8 mouse cellular contexts compared by ENCODE assay signal in genomic region chrX:52611987-52612670, GRCm38 (mm10). TPM values are rescaled to one million over a fixed set of nuclear protein-coding genes. Genes with fewer than 3 reads are reported as not detected.
DNase-seq lines count a peak whose midpoint lies in the region; ATAC-seq and TF ChIP-seq lines count a peak whose summit lies in the region.

No protein-coding gene starts in this region.

- no peak overlapping the region for H3K27ac ChIP-seq in ES-Bruce4 (ENCODE audit: insufficient read depth, low read length)
- H3K27ac ChIP-seq in forebrain, embryonic 15.5 days (replicated peaks), result no peak overlapping the region
- no peak overlapping the region for H3K27ac ChIP-seq in midbrain, embryonic 16.5 days (ENCODE audit: low read length)

- no peak for TF ChIP-seq EP300 in ES-Bruce4 (IDR thresholded peaks at IDR 0.05; ENCODE audit: insufficient read depth, low read depth, low read length)

- no peaks in the 10 kb centered on the region for H3K27me3 ChIP-seq in ES-Bruce4 (ENCODE audit: control insufficient read depth, insufficient read depth, low read length, poor library complexity, severe bottlenecking)
- H3K27me3 ChIP-seq in forebrain, embryonic 15.5 days, result peaks cover 4% of the 10 kb centered on the region; the same call in 1 of the 2 replicates
- H3K27me3 ChIP-seq in midbrain, embryonic 16.5 days (ENCODE audit: control insufficient read depth, insufficient read depth, low read depth, low read length), result no peaks in the 10 kb centered on the region

- peak overlapping the region; percentile 64 for H3K4me3 ChIP-seq in ES-Bruce4 (ENCODE audit: low read depth, low read length)
- peak overlapping the region; percentile 50 for H3K4me3 ChIP-seq in forebrain, embryonic 15.5 days
- peak overlapping the region; percentile 51 for H3K4me3 ChIP-seq in midbrain, embryonic 16.5 days (ENCODE audit: low read depth, low read length)

- TF ChIP-seq POLR2A in ES-Bruce4 (IDR thresholded peaks at IDR 0.05; ENCODE audit: insufficient read depth, low read length), result no peak

- TF ChIP-seq CTCF in ES-Bruce4 (IDR thresholded peaks at IDR 0.05; ENCODE audit: low read depth, low read length), result no peak

- no peaks in the 10 kb centered on the region for H3K4me1 ChIP-seq in ES-Bruce4 (ENCODE audit: control insufficient read depth, insufficient read depth, low read length)
- H3K4me1 ChIP-seq in forebrain, embryonic 15.5 days, result peaks cover 22% of the 10 kb centered on the region
- 0 out of 2 replicates have a peak, but pooled peaks cover 2% of the 10 kb centered on the region for H3K4me1 ChIP-seq in midbrain, embryonic 16.5 days (ENCODE audit: control insufficient read depth, insufficient read depth, low read length)

- peak overlapping the region; percentile 85 for H3K4me2 ChIP-seq in forebrain, embryonic 15.5 days (replicated peaks)
- peak overlapping the region; percentile 78 for H3K4me2 ChIP-seq in midbrain, embryonic 16.5 days (ENCODE audit: low read length)

- H3K9ac ChIP-seq in ES-Bruce4 (ENCODE audit: low read depth, poor library complexity, severe bottlenecking), result no peak overlapping the region
- 0 out of 2 replicates have a peak overlapping the region, but pooled peaks have one; percentile 15 for H3K9ac ChIP-seq in forebrain, embryonic 15.5 days (replicated peaks)
- H3K9ac ChIP-seq in midbrain, embryonic 16.5 days (ENCODE audit: low read depth, low read length), result no peak overlapping the region

- no peak for ATAC-seq in forebrain, embryonic 15.5 days (replicated peaks)
- ATAC-seq in midbrain, embryonic 16.5 days, result no peak
- no peak for ATAC-seq in megakaryocyte-erythroid progenitor cell, adult 5-6 weeks (replicated peaks; ENCODE audit: low FRiP score, low TSS enrichment, poor library complexity, severe bottlenecking)
- ATAC-seq in erythroid progenitor cell, adult 5-6 weeks (replicated peaks; ENCODE audit: low FRiP score, poor library complexity, severe bottlenecking), result no peak

- H3K36me3 ChIP-seq in ES-Bruce4 (ENCODE audit: control insufficient read depth, insufficient read depth, low read length, poor library complexity, severe bottlenecking), result no peaks in the 10 kb centered on the region
- H3K36me3 ChIP-seq in forebrain, embryonic 15.5 days, result no peaks in the 10 kb centered on the region
- H3K36me3 ChIP-seq in midbrain, embryonic 16.5 days (ENCODE audit: control insufficient read depth, insufficient read depth, low read length), result no peaks in the 10 kb centered on the region

- peak; percentile 3 to 4 for DNase-seq in cerebellum, postnatal 25 days
- no peak for DNase-seq in cerebellum, adult 9-11 months
- DNase-seq in kidney, postnatal 10 days, result peak; percentile 37

- H3K9me3 ChIP-seq in ES-Bruce4 (replicated peaks; ENCODE audit: control insufficient read depth, insufficient read depth, low read length, poor library complexity, severe bottlenecking), result no peaks in the 10 kb centered on the region
- no peaks in the 10 kb centered on the region for H3K9me3 ChIP-seq in forebrain, embryonic 15.5 days
- no peaks in the 10 kb centered on the region for H3K9me3 ChIP-seq in midbrain, embryonic 16.5 days (replicated peaks; ENCODE audit: control insufficient read depth, low read length, poor library complexity, severe bottlenecking)

- WGBS in forebrain, embryonic 15.5 days, result 20% methylated on average over 28 of the region's 28 CpGs
- 16% methylated on average over 28 of the region's 28 CpGs for WGBS in midbrain, embryonic 16.5 days

RNA-seq across cellular contexts. Expression of gene Gpc3, which starts 1.6 kb away (rescaled TPM):
- polyA plus RNA-seq in ES-Bruce4 (2011; ENCODE audit: insufficient read depth, insufficient read length, low read depth, missing spikeins), result 79.4 and 83.5 TPM in 2 replicates
- polyA plus RNA-seq in forebrain, embryonic 15.5 days (2015; fragmentation: Nextera tagmentation; extraction: Ambion mirVana), result 32.7 and 33.6 TPM in 2 replicates
- polyA plus RNA-seq in midbrain, embryonic 16.5 days (2015; fragmentation: Nextera tagmentation; extraction: Ambion mirVana), result 49.2 and 49.3 TPM in 2 replicates
- total RNA-seq in megakaryocyte-erythroid progenitor cell, adult 5-6 weeks (2014; fragmentation: Nextera tagmentation), result not detected in 2 replicates
- total RNA-seq in megakaryocyte-erythroid progenitor cell, adult 5-6 weeks (2017), result not detected in 2 replicates
- not detected in 2 replicates for total RNA-seq in erythroid progenitor cell, adult 5-6 weeks (2015; ENCODE audit: low replicate concordance)
- total RNA-seq in erythroid progenitor cell, adult 5-6 weeks (2017; ENCODE audit: low replicate concordance), result not detected in 2 replicates
